In genomic region chr19:9106751-9107378, GRCm38 (mm10) we compare ENCODE assay signal across 10 mouse cellular contexts. TPM values are rescaled to one million over a fixed set of nuclear protein-coding genes. Genes with fewer than 3 reads are reported as not detected.
DNase-seq lines count a peak whose midpoint lies in the region; ATAC-seq and TF ChIP-seq lines count a peak whose summit lies in the region.
"Had no signal": no experiment of that assay in that cellular context is flagged by ENCODE, and none has a peak within 500 bp of the region (broad histone marks: within the 10 kb centered on the region; RNA-seq: fewer than 3 reads in every experiment).

No protein-coding gene starts in this region.

- no peaks in the 10 kb centered on the region for H3K36me3 ChIP-seq in ES-E14 (ENCODE audit: control insufficient read depth, insufficient read depth, low read length, poor library complexity, severe bottlenecking)
- no peaks in the 10 kb centered on the region for H3K36me3 ChIP-seq in heart, embryonic 10.5 days
- H3K36me3 ChIP-seq in liver, embryonic 16.5 days (ENCODE audit: control insufficient read depth, insufficient read depth), result no peaks in the 10 kb centered on the region
- no peaks in the 10 kb centered on the region for H3K36me3 ChIP-seq in midbrain, embryonic 14.5 days (ENCODE audit: control insufficient read depth, insufficient read depth, low read length)

- no peak overlapping the region for H3K9ac ChIP-seq in ES-E14 (ENCODE audit: insufficient read depth, low read depth, low read length, poor library complexity, severe bottlenecking)
- no peak overlapping the region for H3K9ac ChIP-seq in liver, embryonic 16.5 days (ENCODE audit: low read depth, low read length)
- no peak overlapping the region for H3K9ac ChIP-seq in midbrain, embryonic 14.5 days (replicated peaks; ENCODE audit: low read length)

- 11% methylated on average over 4 of the region's 4 CpGs for WGBS in heart, embryonic 10.5 days
- WGBS in liver, embryonic 16.5 days (ENCODE audit: insufficient replicate concordance), result 32% methylated on average over 4 of the region's 4 CpGs
- 77% methylated on average over 4 of the region's 4 CpGs for WGBS in midbrain, embryonic 14.5 days

- no peak overlapping the region for H3K4me2 ChIP-seq in liver, embryonic 16.5 days (ENCODE audit: low read depth, low read length)
- H3K4me2 ChIP-seq in midbrain, embryonic 14.5 days (ENCODE audit: low read length), result no peak overlapping the region

- ATAC-seq in liver, embryonic 16.5 days (ENCODE audit: low read depth), result peak; percentile 70
- ATAC-seq in frontal cortex, adult (ENCODE audit: low TSS enrichment), result no peak
- ATAC-seq in midbrain, embryonic 14.5 days (ENCODE audit: low FRiP score, low TSS enrichment), result no peak

- H3K4me3 ChIP-seq in gastrocnemius, adult 2 months, result peak overlapping the region; percentile 7; the same call in 1 of the 2 replicates
- no peak overlapping the region for H3K4me3 ChIP-seq in ES-E14 (ENCODE audit: insufficient read depth in 1 of 2, low read depth in 1 of 2, low read length in 2 of 2, poor library complexity in 1 of 2, severe bottlenecking in 1 of 2)
- peak overlapping the region; percentile 23; the same call in 1 of the 2 replicates for H3K4me3 ChIP-seq in heart, embryonic 10.5 days
- H3K4me3 ChIP-seq in liver, embryonic 16.5 days (ENCODE audit: low read depth, low read length), result no peak overlapping the region
- no peak overlapping the region for H3K4me3 ChIP-seq in midbrain, embryonic 14.5 days (replicated peaks; ENCODE audit: low read depth, low read length)

- in situ Hi-C loops in ES-E14 (cut with MboI; ENCODE audit: low sequenced_read_pairs in 2 of 2, unreplicated experiment in 2 of 2), result no loop called here

- intact Hi-C loops in gastrocnemius, adult 2 months (cut with DNase I), result loop anchor here (10.0 kb wide), 1 partner anchor 392 kb away; no protein-coding TSS in a partner anchor

- peak; percentile 47 for DNase-seq in gastrocnemius, adult 2 months
- no peak for DNase-seq in gastrocnemius, postnatal 10 days
- DNase-seq in ES-E14 (ENCODE audit: low read depth, low spot score), result no peak
- DNase-seq in heart, embryonic 10.5 days (ENCODE audit: low spot score), result peak; percentile 66
- no peak for DNase-seq in left cerebral cortex, adult 11 months (ENCODE audit: low spot score)
- no peak for DNase-seq in midbrain, embryonic 14.5 days

- no peaks in the 10 kb centered on the region for H3K27me3 ChIP-seq in heart, embryonic 10.5 days (ENCODE audit: insufficient read depth, poor library complexity, severe bottlenecking)
- no peaks in the 10 kb centered on the region for H3K27me3 ChIP-seq in liver, embryonic 16.5 days (ENCODE audit: control insufficient read depth, insufficient read depth, low read depth, low read length)
- H3K27me3 ChIP-seq in midbrain, embryonic 14.5 days (ENCODE audit: control insufficient read depth, insufficient read depth, low read length), result no peaks in the 10 kb centered on the region
- H3K27me3 ChIP-seq: CH12.LX had no signal

- peaks cover 5 to 14% of the 10 kb centered on the region in 2 experiments; a peak in 1 of 4 replicates for H3K4me1 ChIP-seq in ES-E14 (ENCODE audit: control insufficient read depth in 2 of 2, insufficient read depth in 2 of 2, low read length in 2 of 2, poor library complexity in 1 of 2)
- peaks cover 18% of the 10 kb centered on the region for H3K4me1 ChIP-seq in heart, embryonic 10.5 days
- peaks cover 6% of the 10 kb centered on the region; the same call in 1 of the 2 replicates for H3K4me1 ChIP-seq in liver, embryonic 16.5 days (ENCODE audit: control insufficient read depth, low read depth, low read length)
- H3K4me1 ChIP-seq in midbrain, embryonic 14.5 days (ENCODE audit: control insufficient read depth, insufficient read depth, low read length), result no peaks in the 10 kb centered on the region

- no peak for TF ChIP-seq CTCF in gastrocnemius, adult 2 months (IDR thresholded peaks at IDR 0.05)

- H3K27ac ChIP-seq in gastrocnemius, adult 2 months, result peak overlapping the region; percentile 80
- H3K27ac ChIP-seq in ES-E14 (ENCODE audit: insufficient read depth, low read depth, low read length, poor library complexity, severe bottlenecking), result peak overlapping the region; percentile 4; the same call in 1 of the 2 replicates
- H3K27ac ChIP-seq in heart, embryonic 10.5 days, result peak overlapping the region; percentile 75
- H3K27ac ChIP-seq in liver, embryonic 16.5 days (ENCODE audit: low read length), result peak overlapping the region; percentile 13; the same call in 1 of the 2 replicates
- H3K27ac ChIP-seq in midbrain, embryonic 14.5 days (replicated peaks; ENCODE audit: low read depth, low read length), result no peak overlapping the region

- H3K9me3 ChIP-seq in ES-E14 (ENCODE audit: control insufficient read depth, insufficient read depth, low read depth, low read length), result no peaks in the 10 kb centered on the region
- H3K9me3 ChIP-seq in heart, embryonic 10.5 days, result no peaks in the 10 kb centered on the region
- no peaks in the 10 kb centered on the region for H3K9me3 ChIP-seq in liver, embryonic 16.5 days (replicated peaks; ENCODE audit: control insufficient read depth, low read length)
- H3K9me3 ChIP-seq in midbrain, embryonic 14.5 days (ENCODE audit: control insufficient read depth, low read length), result no peaks in the 10 kb centered on the region

TF ChIP-seq in ES-E14, 5 proteins besides CTCF, POLR2A, EP300 and RAD21:
- TF ChIP-seq MAFK (IDR thresholded peaks at IDR 0.05; ENCODE audit: insufficient read depth, low read depth, low read length) (no peak), ZNF384 (IDR thresholded peaks at IDR 0.05; ENCODE audit: low read depth, low read length) (no peak), HCFC1 (IDR thresholded peaks at IDR 0.05; ENCODE audit: borderline replicate concordance, insufficient read depth, low read length) (no peak), ZC3H11A (IDR thresholded peaks at IDR 0.05; ENCODE audit: borderline replicate concordance, low read depth, low read length) (no peak), CHD2 (IDR thresholded peaks at IDR 0.05; ENCODE audit: low read depth, low read length) (no peak)
TF ChIP-seq in ES-E14: peak in this region for 0.

RNA-seq across cellular contexts. Expression of gene Scgb1a1, which starts 19.1 kb away (rescaled TPM):
- not detected for total RNA-seq in gastrocnemius, adult 2 months (2021)
- total RNA-seq in gastrocnemius, postnatal 10 days (2021), result under 1 TPM in 1 of 2 experiments, not detected in 1; 0.63 TPM
- total RNA-seq in ES-E14 (2012; rRNA removed), result not detected in 2 replicates
- polyA plus RNA-seq in heart, embryonic 10.5 days (2016; fragmentation: Nextera tagmentation; extraction: Ambion mirVana), result not detected in 2 replicates
- polyA plus RNA-seq in liver, embryonic 16.5 days (2015; fragmentation: Nextera tagmentation; extraction: Ambion mirVana), result not detected in 2 replicates
- polyA plus RNA-seq in midbrain, embryonic 14.5 days (2014; fragmentation: Nextera tagmentation; extraction: Ambion mirVana), result not detected in 2 replicates
- total RNA-seq: CH12.LX; layer of hippocampus, adult 8-10 months had no signal

RNA-seq across cellular contexts. Expression of gene Asrgl1, which starts 28.6 kb away (rescaled TPM):
- 10 to 100 TPM; 29.3 to 32.8 TPM for total RNA-seq in gastrocnemius, adult 2 months (2021)
- total RNA-seq in gastrocnemius, postnatal 10 days (2021), result 10 to 100 TPM; 11.1 to 14.2 TPM
- 14.4 and 17.2 TPM in 2 replicates for total RNA-seq in ES-E14 (2012; rRNA removed)
- 11.7 and 14.4 TPM in 2 replicates for polyA plus RNA-seq in heart, embryonic 10.5 days (2016; fragmentation: Nextera tagmentation; extraction: Ambion mirVana)
- polyA plus RNA-seq in liver, embryonic 16.5 days (2015; fragmentation: Nextera tagmentation; extraction: Ambion mirVana), result 6.4 and 8.0 TPM in 2 replicates
- 15.0 and 17.5 TPM in 2 replicates for polyA plus RNA-seq in midbrain, embryonic 14.5 days (2014; fragmentation: Nextera tagmentation; extraction: Ambion mirVana)

Comparison
In these comparisons a context has a peak if more than half of its experiments do, and no peak if none do; other contexts are left out.
1. DNase-seq: peak in gastrocnemius, adult 2 months (single experiment) and heart, embryonic 10.5 days (single experiment); none in gastrocnemius, postnatal 10 days (single experiment), ES-E14 (single experiment), left cerebral cortex, adult 11 months (single experiment) and midbrain, embryonic 14.5 days (single experiment).
2. H3K4me3 ChIP-seq: peak in gastrocnemius, adult 2 months (single experiment) and heart, embryonic 10.5 days (single experiment); none in ES-E14 (0 of 2), liver, embryonic 16.5 days (single experiment) and midbrain, embryonic 14.5 days (single experiment).